Mouse (Mus musculus) small intestine, adult 2 months (tissue): ENCODE measurements around the gene Cops2.

Experiments used
- CTCF ChIP-seq: fragments of 200-500 bp; IDR thresholded peaks from 2 replicates; pipeline ENCODE4 v1.5.1; 2012; ENCODE audit warnings: low read depth, mild to moderate bottlenecking, control low read depth, inconsistent platforms, low read length, moderate library complexity, mixed read lengths; ENCODE audit not compliant: insufficient replicate concordance, insufficient read length; ENCODE audit errors: extremely low read depth
- POLR2A ChIP-seq: fragments of 200-500 bp; IDR thresholded peaks from 2 replicates; pipeline ENCODE4 v1.6.1; 2012; ENCODE audit warnings: low read depth, mild to moderate bottlenecking, control low read depth, inconsistent platforms, low read length, moderate library complexity

DNA sequence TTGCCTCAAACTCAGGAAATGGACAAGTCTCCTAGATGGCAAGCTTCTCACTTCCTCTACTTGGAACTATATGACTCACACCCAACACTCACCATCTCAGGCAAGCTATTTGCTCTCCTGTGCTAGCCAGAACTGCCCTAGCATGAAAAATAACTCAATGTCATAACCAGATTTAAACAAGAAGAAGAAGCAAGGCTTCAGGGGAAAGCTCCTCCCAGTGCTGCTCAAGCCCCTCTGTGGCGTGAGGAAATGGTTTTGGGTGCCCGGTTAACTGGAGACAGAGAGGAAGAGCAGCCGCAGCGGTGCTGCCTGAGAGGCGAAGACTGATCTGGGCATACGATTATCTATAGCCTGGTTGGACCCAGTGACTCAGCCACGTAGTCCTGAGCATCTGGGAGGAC is 67.5 kb downstream of the Cops2 start:
- no peak for TF ChIP-seq CTCF
- TF ChIP-seq POLR2A, result no peak
